Mouse (Mus musculus) cortical plate, adult 2 months (tissue): ENCODE measurements at regions not wholly inside any gene's neighbourhood (a gene's known extent, or its start where the extent isn't known, plus 50 kb on each side); places are given as distances from the start of the nearest gene placed in this dataset.

ENCODE experiments used
- CTCF ChIP-seq: fragments of 200-500 bp; IDR thresholded peaks from 2 replicates; pipeline ENCODE4 v1.5.1; 2011; ENCODE audit warnings: mild to moderate bottlenecking, control low read depth, low read length; ENCODE audit not compliant: insufficient read depth; ENCODE audit errors: extremely low read depth
- POLR2A ChIP-seq: fragments of 200-500 bp; IDR thresholded peaks from 2 replicates; pipeline ENCODE4 v1.6.1; 2011; ENCODE audit warnings: mild to moderate bottlenecking, low read length, control low read depth; ENCODE audit not compliant: insufficient read depth; ENCODE audit errors: extremely low read depth

GRCm38 (mm10) chr8:35935034-35935433 lies 169.4 kb downstream of the Gm19410 start:
- TF ChIP-seq POLR2A (no peak), CTCF (no peak)
